Mouse (Mus musculus) right cerebral cortex, postnatal 10 days (tissue): ENCODE measurements at regions not wholly inside any gene's neighbourhood (a gene's known extent, or its start where the extent isn't known, plus 50 kb on each side); places are given as distances from the start of the nearest gene placed in this dataset.
A peak's percentile ranks its signal among the peaks of the same experiment; 100 is the strongest.

ENCODE experiments used
- DNase-seq, 2 experiments: peaks; one replicate each; pipeline ENCODE4 v3.0.0; 2021; ENCODE audit warnings: low spot score in 2 of 2

GRCm38 (mm10) chr8:11909146-11909545 is 68.9 kb downstream of the Tex29 start:
- no peak for DNase-seq

- DNase-seq: no peak
These were observed 71.6 kb downstream of the Tex29 start for GRCm38 (mm10) chr8:11911639-11912450.

GRCm38 (mm10) chr8:11912451-11913128 is 72.3 kb downstream of the Tex29 start:
- no peak for DNase-seq

GRCm38 (mm10) chr8:11913129-11913900 is 73.0 kb downstream of the Tex29 start:
- DNase-seq: no peak

GRCm38 (mm10) chr8:11914131-11914530 is 73.9 kb downstream of the Tex29 start:
- DNase-seq: no peak

- peak; percentile 63 to 65 for DNase-seq
These were observed 74.6 kb downstream of the Tex29 start for GRCm38 (mm10) chr8:11914681-11915474.

- DNase-seq: no peak
These were observed 75.4 kb downstream of the Tex29 start for GRCm38 (mm10) chr8:11915721-11916120.

- DNase-seq: no peak
These were observed 79.6 kb downstream of the Tex29 start for GRCm38 (mm10) chr8:11919876-11920275.

- DNase-seq: no peak
These were observed 82.8 kb downstream of the Tex29 start for GRCm38 (mm10) chr8:11923115-11923514.

- DNase-seq: peak; percentile 69 to 80
These were observed 83.9 kb downstream of the Tex29 start for GRCm38 (mm10) chr8:11924165-11924564.

GRCm38 (mm10) chr8:11942892-11943332 is 102.6 kb downstream of the Tex29 start:
- peak; percentile 84 to 87 for DNase-seq

GRCm38 (mm10) chr8:11947766-11948165 is 107.5 kb downstream of the Tex29 start:
- DNase-seq: no peak

- no peak for DNase-seq
These were observed 116.0 kb downstream of the Tex29 start for GRCm38 (mm10) chr8:11956268-11956667.

- peak; percentile 48 to 50 for DNase-seq
These were observed 116.9 kb downstream of the Tex29 start for GRCm38 (mm10) chr8:11957046-11957783.

- DNase-seq: peak in 1 of 2 experiments; percentile 23
These were observed 117.9 kb downstream of the Tex29 start for GRCm38 (mm10) chr8:11958176-11958575.

- DNase-seq: peak in 1 of 2 experiments; percentile 15
These were observed 119.2 kb downstream of the Tex29 start for GRCm38 (mm10) chr8:11959466-11959865.

GRCm38 (mm10) chr8:11963575-11963974 is 123.3 kb downstream of the Tex29 start:
- no peak for DNase-seq

- DNase-seq: no peak
These were observed 127.4 kb downstream of the Tex29 start for GRCm38 (mm10) chr8:11967670-11968069.

- DNase-seq: peak; percentile 44 to 45
These were observed 130.2 kb downstream of the Tex29 start for GRCm38 (mm10) chr8:11970515-11970914.

- no peak for DNase-seq
These were observed 133.2 kb downstream of the Tex29 start for GRCm38 (mm10) chr8:11973436-11973835.

GRCm38 (mm10) chr8:11977121-11977520 is 136.8 kb downstream of the Tex29 start:
- DNase-seq: no peak
